Mouse (Mus musculus) activated CD4-positive, CD25-positive, alpha-beta regulatory T cell, adult 4 months (primary cell): ENCODE data around the gene Itih1. TPM values are rescaled to one million over a fixed set of nuclear protein-coding genes. Genes with fewer than 3 reads are reported as not detected.

ENCODE experiments used
- ATAC-seq: one replicate; pipeline ENCODE4 v1.8.0; 2017
- polyA plus RNA-seq, 2 experiments: library from polyadenylated mRNA; unstranded; fragments of 100-300 nt; shearing (Covaris generic); gene quantifications; one replicate each; pipeline ENCODE4 v1.2.1; 2017

Itih1 gene
- not detected for polyA plus RNA-seq

DNA sequence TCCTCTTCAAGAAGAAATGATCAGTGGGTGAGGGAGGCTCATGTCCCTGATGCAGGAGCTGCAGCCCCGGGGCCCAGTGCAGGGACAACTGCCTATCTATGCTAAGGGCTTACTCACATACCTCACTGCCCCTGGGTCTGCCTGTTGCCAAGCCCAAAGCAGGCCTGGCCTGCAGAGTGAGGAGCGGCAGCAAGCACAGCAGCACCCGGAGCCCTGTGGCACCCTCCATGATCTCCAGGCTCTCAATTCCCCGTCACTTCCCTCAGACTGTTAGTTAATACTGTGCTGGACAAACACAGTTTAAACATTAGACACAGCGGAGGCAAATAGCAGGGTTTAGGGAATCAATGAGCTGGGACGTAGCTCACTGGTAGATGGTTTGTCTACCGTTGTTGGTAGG is at the start of gene Itih1:
TSS of gene Itih1 (minus strand) at position 252 of the 400 bp plus-strand sequence.
- no peak for ATAC-seq

DNA sequence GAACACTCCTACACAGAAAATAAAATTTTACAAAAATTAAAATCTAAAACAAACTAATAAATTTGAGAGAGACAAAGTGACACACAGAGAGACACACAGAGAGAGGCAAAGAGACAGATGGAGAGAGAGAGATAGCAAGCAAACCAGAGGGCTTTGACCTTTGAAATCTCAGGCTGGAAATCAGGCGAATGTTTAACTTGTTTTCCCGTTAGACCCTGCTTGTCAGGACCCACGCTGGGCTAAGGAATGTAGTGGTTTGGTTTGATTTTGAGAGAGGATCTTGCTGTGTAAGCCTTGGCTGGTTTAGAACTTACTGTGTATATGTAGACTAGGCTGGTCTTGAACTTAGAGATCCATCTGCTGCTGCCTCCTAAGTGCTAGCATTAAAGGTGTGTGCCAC is 33.1 kb upstream of the Itih1 start:
- no peak for ATAC-seq

DNA sequence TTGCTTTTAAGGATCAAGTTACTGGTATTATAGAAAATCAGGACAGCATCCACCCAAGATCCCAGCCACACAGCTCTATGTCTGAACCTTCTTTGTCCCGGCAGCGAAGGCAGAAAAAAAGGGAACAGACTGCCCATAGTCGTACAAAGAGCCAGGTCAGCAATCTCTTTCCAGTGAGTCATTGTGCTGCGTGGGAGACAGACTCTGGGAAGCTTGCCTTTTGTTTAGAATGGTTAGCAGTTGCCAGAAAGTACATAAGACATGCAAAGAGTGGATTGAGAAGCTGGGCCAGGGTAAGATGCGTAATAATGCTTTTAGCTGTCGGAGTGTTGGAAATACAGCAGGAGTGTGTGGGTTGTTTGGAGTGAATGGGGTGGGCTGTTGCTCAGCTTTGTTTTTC is 31.1 kb upstream of the Itih1 start:
- no peak for ATAC-seq

DNA sequence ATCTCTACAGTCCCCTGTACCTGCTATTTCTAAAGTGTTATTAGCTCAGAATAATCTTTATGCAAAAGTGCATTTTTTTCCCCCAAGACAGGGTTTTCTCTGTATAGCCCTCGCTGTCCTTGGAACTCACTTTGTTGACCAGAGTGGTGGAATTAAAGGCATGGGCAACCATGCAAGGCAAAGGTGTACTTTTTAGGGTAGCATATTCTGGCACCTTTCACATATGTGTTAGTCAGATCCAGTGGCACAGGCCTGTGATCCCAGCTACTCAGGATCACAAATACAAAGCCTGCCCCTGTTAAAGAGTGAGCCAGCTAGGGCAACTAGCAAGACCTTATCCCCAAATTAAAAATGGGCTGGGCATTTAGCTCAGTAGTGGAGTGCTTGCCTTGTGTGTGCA is 17.3 kb upstream of the Itih1 start:
- no peak for ATAC-seq

DNA sequence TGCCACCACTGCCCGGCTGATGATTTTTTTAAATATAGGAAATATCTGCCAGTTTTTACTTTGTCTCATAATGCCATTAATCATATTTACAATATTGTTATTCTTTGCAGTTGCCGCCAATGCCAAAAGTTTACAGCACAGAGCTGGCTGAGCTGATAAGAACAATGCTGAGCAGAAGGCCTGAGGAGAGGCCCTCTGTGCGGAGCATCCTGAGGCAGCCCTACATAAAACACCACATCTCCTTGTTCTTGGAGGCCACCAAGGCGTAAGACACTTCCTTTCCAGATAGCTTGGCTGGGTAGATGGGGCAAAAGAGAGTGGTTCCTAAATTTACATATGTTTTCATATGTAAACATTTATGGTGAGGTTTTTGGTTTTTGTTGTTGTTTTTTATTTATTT is 15.9 kb upstream of the Itih1 start:
- no peak for ATAC-seq

DNA sequence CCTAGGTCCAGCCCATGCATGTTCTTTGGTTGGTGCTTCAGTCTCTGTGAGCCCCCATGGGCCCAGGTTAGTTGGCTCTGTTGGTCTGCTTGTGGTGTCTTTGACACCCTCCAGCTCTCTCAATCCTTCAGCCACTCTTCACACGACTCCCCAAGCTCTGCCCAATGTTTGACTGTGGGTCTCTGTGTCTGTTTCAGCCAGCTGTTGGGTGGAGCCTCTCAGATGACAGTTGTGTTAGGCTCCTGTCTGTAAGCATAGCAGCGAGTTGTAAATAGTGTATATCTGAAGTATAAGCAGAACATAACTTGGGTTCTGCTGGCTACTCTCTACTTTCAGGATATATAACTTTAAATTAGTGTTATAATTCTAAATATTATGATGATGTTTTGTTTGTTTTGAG is 15.4 kb upstream of the Itih1 start:
- ATAC-seq: no peak

DNA sequence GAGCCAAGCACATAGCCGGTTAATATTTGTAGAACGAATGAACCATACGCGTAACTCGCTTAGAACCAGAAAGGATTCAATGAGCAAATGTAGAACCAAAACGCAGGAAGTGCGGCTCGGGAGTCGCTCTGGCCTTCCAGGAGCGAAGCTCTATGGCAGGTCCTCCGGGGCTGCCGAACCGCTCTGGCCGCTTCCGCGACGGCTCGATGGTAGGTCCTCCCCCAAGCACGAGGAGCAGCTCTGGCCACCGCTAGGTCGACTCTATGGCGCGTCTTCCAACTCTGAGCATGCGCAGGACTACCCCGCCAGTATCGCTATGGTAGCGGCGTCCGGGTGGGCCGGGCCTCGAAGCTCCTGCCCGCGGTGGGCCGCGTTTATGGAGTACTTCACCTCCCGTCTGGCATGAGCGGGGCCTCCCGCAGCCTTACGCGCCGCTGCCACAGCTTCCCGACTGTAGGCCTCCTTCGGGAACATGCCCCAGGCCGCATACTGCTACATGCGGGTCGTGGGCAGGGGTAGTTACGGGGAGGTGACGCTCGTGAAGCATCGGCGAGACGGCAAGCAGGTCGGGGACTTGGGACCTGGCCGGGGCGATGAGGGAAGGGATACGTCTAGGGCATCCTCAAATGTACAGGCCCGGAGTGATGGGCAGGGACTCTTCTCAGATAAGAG is 8.2 kb upstream of the Itih1 start, which contains the start of gene Nek4:
TSS of gene Nek4 (plus strand) at position 224 of the 672 bp plus-strand sequence.
- ATAC-seq: peak; percentile 98

DNA sequence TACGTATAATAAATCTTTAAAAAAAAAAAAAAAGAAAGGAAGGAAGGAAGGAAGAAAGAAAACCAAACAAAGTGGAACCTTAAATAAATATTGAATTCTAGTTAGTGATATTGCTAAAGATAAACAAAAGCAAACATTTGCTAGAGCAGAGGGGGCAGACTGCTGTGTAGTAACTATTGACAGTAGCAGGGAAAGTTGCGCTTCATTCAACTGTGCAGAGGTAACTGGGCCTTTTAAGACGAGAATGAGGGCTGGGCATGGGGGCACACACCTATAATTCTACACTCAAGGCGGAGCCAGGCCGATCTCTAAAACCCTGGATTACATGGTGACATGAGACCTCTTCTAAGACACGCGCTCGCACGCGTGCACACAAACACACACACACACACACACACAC is 6.9 kb upstream of the Itih1 start:
- ATAC-seq: no peak

DNA sequence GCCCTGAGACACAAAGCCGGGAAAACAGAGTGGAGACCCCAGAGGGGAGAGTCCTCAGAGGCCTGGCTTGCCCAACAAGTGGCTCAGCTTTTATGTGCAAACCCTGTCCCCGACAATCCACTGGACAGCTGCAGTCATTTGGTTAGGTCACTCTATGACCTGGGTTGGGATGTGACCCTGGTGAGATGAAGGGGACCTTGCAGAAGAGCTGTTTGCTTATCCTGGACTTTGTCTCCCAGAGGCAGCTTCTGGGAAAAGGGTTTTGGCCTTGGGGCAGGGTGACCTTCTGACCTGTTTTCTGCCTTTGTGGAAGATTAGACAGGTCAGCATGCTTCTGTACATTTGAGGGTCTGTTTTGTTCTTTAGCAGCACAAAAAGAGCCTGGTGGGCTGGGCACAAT is 1.7 kb upstream of the Itih1 start:
- no peak for ATAC-seq

DNA sequence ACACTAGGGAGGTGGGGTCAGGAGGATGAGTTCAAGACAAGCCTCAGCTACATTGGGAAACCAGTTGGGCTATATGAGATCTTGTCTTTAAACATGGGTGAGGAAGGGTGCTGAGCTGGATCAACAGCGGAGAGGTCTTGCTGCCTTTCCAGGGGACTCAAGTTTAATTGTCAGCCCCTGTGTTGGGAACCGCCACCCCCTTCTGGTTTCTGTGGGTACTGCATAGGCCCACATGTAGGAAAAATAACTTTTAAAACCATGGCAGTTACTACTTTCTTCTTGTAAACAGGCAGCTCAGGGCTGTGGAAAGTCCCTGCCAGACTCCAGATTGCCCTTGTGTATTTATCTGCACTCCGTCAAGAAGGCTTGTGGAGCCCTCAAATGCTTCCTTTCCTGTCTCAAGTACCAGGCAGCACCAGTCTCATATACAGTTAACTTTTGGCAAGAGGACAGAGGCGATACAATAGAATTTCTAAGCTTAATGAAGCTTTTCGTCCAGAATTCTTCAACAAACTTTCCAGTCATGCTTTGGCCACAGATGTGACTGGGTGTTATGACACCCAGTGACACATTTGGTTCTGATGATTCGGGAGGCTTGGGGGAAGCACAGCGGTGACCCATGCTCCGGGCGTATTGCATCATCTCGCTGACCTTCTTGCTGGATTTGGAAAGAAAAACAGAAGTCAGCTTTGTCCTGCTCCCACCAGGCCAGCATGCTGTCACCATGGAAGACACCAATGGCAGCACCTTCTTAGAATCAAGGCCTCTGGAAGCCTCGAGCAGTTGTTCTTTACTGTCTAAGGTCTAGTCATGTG is 978 bp upstream of the Itih1 start:
- peak; percentile 40 for ATAC-seq

DNA sequence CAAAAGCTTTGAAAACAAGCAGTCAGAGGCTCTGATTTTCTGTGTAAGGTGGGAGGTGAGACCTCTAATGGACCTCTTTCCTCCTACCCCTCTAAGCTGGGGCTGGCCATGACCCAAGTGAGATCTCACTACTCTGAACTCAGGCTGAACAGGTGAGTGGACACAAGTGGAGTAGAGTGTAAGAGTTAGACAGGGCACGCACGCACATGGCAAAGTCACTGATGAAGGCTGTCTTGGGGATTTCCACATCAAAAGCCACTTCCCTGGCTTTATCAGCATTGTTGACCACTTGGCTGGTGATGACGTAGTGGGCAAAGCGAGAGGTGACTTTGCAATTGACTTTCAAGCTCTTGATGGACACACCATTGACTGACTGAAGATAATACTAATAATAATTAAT is 835 bp downstream of the Itih1 start:
- ATAC-seq: no peak

DNA sequence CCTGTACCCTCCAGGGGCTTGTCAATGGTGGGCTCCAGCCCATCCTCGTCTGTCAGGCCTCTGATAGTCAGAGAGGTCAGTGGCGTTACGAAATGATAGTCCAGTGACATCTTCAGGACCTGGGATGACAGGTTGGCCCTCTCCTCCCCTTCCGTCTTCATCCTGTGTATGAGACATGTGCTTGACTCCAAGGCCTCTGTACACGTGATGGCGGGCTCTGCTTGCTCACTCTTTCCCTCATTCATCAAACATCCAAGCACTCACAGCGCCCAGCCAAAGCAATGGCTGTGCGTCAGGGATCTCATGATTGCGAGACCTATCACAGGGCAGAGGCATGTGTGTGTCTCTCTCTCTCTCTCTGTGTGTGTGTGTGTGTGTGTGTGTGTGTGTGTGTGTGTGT is 9.7 kb downstream of the Itih1 start:
- no peak for ATAC-seq

DNA sequence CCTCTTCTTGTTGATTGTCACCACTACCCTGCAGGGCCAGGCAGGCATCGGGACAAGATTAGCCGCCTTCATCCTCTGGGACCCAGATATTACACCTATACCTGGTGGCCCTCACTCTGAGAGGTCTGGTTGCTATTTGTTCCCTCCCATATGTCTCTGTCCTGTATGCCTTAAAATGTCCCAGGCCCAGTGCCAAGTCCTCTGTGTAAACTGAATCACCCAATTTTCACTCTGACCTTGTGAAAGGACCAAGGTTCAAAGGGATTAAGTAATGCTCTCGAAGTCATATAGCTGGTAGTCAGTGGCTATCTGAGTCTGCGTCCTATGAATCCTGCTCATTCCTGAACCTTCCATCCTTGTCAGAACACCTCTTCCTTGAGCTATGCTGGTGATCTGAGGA is 12.7 kb downstream of the Itih1 start:
- no peak for ATAC-seq

DNA sequence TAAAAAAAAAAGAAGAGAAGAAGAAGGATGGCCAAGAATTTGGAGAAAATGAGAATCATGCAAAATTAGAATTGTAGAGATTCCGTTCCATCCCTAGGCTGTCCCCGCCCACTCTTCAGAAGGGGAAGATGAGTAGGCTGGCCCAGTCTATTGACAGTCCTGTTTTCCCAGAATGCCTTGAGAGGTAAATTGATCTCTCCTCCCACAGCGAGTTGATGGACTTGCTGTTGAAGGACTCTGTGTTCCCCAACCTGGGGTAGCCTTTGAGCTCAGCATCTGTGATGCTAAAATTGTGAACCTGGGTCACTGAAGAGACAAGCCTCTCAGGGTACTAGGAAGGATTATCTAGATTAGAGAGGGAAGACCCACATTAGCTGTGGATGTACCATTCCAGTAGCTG is 17.6 kb downstream of the Itih1 start:
- ATAC-seq: no peak

DNA sequence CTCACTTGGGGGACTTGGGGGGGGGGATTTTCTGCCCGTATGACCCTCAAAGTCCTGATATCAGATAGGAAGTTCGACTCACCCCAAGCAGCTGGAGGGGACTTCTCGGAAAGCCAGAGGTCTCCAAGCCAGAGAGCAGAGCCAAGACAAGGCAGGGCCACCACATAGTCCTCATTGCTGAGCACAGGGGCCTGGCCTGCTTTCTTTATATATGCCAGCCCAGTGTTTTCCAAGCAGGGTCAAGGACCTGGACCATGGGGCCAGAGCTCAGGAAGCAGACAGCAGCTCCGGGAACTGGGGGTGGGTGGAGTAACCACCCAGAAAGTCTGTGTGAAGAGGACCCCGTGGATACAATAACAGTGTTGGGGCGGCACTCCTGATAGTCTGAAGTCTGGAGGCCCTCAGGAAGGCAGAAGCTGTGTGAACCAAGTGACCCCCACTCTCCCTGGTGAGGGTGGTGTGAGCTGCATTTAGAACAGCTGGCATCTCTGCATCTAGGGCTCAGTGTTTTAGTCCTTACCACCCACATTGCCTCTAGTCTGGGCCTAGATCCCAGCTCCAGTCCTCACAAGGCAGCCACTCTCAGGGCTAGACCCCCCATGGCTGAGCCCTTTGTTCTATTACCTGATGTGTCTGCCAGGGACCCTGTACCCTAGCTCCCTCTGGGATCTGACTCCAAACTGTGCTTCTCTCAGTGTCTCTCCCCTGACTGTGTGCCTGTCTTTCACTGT is 19.5 kb downstream of the Itih1 start, which contains the start of gene Itih3:
TSS of gene Itih3 (minus strand) at position 386 of the 731 bp plus-strand sequence.
- ATAC-seq: no peak

DNA sequence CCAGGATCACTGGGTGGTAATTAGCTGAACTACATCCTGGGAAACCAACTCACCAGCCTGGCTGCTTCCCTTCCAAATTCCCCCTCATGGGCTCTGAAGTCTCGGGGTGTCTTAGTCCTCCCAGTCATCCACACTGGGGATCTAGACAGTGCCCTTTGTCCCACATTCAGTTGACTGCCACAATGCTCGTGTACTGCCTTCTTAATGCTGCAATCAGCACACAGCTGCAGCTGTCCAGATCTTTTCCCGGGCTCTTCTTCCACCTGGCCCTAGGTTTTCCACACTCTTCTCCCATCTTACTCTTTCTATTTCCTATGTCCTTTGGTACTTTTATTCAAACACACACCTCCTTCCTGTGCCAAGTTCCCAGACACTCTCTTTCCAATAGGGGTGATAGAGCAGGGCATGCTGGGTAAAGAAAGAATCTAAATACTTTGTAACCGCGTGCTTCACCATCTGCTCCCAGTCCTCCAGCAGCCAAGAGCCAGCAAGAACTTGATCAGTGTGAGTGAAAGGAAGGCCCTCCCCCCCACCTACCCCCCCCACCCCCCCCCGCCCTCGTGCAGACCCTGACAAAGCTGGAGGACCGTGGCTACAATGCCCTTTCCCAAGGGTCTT is 20.9 kb downstream of the Itih1 start:
- no peak for ATAC-seq

DNA sequence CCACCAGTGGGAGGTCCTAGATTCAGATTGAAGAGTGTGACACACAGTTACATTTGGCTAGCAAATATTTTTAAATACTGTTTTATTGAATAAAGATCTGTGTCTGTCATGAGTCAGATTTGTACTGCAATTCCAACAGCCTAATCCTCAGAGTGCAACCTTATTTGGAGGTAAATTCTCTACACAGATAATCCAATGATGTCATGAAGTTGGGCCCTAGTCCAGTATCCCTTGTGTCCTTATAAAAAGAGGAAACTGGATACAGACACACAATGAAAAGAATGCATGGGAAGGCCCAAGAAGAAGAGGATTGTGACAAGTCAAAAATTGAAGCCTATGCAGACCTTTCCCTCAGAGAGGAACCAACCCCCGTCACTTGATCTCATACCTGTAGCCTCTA is 26.6 kb downstream of the Itih1 start:
- ATAC-seq: no peak

DNA sequence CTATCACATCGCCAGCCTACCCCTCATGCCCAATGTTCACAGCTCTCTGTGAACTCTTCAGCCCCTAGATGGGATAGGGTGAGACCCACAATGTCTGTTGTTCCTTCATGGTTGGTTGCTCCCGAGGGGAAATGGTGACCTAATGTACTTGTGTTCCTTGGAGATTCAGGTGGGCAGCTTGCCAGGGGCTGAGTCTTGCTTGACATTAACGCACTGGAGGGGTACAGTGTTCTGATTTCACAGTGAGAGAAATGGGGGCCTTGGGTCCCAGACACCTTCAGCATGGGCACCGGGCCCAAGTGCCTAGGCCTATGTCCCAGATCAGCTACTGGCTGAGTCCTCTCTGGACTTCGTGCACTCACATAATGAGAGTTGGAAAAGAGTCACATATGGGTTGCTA is 29.7 kb downstream of the Itih1 start:
- ATAC-seq: no peak

DNA sequence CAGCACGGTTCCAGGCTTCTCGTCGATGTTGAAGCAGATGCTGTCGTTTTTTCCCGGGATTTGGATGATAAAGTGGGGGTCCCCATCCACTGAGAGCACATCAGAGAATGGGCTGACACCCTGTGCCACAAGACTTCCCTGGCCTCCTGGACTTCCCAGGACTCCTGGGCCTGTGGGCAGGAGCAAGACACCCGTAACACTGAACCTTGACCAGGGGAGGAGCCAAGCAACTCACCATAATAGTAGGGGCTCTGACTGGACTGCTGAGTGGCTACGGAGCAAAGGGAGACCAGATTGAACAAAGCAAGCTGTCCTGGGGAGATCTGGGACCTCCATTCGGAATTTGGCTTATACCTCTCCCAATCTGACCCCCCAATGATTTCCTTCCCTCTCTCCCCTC is 30.4 kb downstream of the Itih1 start:
- ATAC-seq: no peak

DNA sequence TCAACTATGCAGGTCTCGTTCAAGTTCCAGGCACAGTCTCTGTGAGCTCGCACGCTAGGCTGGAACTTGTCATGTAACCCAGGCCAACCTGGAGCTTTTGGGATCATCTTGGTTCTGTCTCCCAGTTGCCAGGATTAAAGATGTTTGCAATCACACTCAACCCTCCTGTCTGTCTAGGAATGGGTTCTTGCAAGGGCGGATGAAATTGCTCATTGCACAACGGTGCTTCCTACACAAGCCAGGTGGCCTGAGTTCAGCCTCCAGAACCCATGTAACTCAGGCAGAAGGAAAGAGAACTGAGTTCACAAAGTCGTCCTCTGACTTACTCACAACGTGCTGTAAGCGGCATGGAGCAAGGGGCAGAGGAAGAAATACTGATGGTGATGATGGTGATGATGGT is 31.9 kb downstream of the Itih1 start:
- ATAC-seq: no peak

DNA sequence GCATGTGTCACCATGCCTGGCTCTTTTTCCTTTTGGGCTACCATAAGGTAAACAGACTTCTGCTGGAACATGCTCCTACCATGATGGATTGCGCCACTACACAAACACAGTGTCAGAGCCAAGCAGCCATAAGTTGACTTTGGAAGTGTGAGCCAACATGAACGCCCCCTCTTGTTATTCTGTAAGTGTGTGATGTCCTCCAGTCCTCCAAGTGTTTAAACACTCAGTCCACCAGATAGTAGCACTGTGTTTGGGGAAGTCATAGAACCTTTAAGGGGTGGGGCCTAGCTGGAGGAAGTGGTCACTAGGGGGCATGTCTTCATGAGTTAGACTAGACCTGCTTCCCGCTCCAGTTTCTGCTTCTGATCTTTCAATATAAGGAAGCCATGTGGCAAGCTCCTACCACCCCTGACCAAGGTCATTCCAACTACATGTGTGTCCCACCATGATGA is 35.2 kb downstream of the Itih1 start:
- no peak for ATAC-seq

DNA sequence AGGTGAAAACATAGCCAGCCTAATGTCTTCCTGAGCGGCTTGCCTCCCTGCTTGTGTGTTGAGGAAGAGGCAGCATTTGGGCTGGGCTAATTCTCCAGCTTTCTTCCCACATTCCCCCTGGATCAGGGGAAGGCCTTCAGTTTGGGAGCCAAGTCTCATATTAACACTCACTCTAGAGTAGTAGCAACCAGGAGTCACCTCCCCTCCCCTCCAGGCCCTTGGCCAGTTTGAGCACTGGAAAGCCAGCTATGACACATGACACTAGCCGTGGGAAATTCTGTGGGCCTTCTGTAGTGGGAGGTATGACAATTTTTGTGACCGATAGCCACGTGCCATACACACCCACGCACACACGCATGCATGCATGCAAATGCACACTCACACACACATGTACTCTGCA is 37.1 kb downstream of the Itih1 start:
- ATAC-seq: no peak

DNA sequence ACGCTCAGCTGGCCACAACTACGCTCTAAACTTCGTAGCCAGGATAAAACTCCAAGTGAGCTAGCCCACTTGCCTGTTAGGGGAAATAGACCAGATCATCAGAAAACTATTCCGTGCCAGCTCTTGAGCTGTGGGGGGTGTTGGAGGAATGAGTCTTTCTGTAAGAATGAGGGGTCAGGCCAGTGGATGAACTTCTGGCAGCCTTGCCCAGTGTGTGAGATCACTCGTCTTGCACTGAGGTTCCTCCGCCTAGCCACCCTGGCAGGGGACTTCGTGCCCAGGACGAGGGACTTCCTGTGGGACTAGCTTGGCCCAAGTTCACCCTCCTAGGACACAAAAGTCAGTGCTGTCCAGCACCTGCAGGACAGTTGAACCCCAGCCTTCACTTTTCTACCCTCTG is 38.8 kb downstream of the Itih1 start:
- no peak for ATAC-seq
